Mouse (Mus musculus) heart, embryonic 13.5 days (tissue): ENCODE measurements at regions not wholly inside any gene's neighbourhood (a gene's known extent, or its start where the extent isn't known, plus 50 kb on each side); places are given as distances from the start of the nearest gene placed in this dataset.

Experiments
- ATAC-seq: fragments of 200-750 bp; cut with Nextera tagmentation; 2 replicates; pipeline ENCODE4 v1.8.0; 2017; ENCODE audit warnings: moderate TSS enrichment; ENCODE audit not compliant: insufficient number of reproducible peaks, low FRiP score, low TSS enrichment; ENCODE audit errors: extremely low read depth
- H3K27ac ChIP-seq: fragments of 300-500 bp; sonication (generic); replicated peaks from 2 replicates; pipeline ENCODE4 v1.5.1; 2015; ENCODE audit warnings: moderate library complexity, mild to moderate bottlenecking, inconsistent platforms
- H3K27me3 ChIP-seq: fragments of 300-500 bp; sonication (generic); replicated peaks from 2 replicates; pipeline ENCODE4 v1.6.1; 2015; ENCODE audit warnings: mild to moderate bottlenecking, inconsistent platforms
- H3K36me3 ChIP-seq: fragments of 300-500 bp; sonication (generic); 2 replicates; pipeline ENCODE4 v1.6.1; 2015; ENCODE audit warnings: mild to moderate bottlenecking, inconsistent platforms
- H3K4me1 ChIP-seq: fragments of 300-500 bp; sonication (generic); 2 replicates; pipeline ENCODE4 v1.6.1; 2015; ENCODE audit warnings: inconsistent platforms
- H3K4me2 ChIP-seq: fragments of 300-500 bp; sonication (generic); 2 replicates; pipeline ENCODE4 v1.6.1; 2015; ENCODE audit warnings: inconsistent platforms, mild to moderate bottlenecking, moderate library complexity
- H3K4me3 ChIP-seq: fragments of 300-500 bp; sonication (generic); 2 replicates; pipeline ENCODE4 v1.5.1; 2015; ENCODE audit warnings: moderate library complexity, mild to moderate bottlenecking, inconsistent platforms
- H3K9ac ChIP-seq: fragments of 300-500 bp; sonication (generic); 2 replicates; pipeline ENCODE4 v1.6.1; 2015; ENCODE audit warnings: inconsistent platforms, mild to moderate bottlenecking, moderate library complexity
- H3K9me3 ChIP-seq: fragments of 300-500 bp; sonication (generic); 2 replicates; pipeline ENCODE4 v1.6.1; 2016; ENCODE audit warnings: inconsistent platforms
- WGBS: fragments of 180-500 bp; shearing (Covaris S2); methylation state at CpG from one replicate; pipeline ENCODE4 v1.1.7; 2015; ENCODE audit warnings: mixed read lengths; 5-methylcytosine and 5-hydroxymethylcytosine counted together

DNA sequence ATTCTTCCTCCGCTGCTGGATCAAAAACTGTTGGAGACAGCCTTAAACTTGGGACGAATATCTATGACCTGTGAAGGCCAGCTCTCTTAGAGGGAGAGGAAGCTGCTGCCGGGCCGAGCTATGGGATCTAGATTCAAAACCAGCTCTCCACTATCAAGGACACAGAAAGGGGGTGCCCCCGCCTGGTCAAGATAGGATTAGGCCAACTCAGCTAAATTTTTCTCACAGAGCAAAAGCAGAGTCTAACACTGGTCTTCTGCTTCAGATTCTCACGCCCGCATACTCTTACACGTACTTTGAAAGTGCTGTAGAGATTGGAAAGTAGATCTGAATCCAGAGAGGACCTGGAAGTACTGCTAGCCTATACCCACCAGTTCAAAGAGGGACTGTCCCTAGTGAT is 56.2 kb upstream of the Rbbp6 start:
- Histone ChIP-seq H3K4me3 (no peak overlapping the region), H3K36me3 (no peaks in the 10 kb centered on the region), H3K4me2 (no peak overlapping the region), H3K27me3 (no peaks in the 10 kb centered on the region), H3K27ac (no peak overlapping the region), H3K9me3 (no peaks in the 10 kb centered on the region), H3K9ac (no peak overlapping the region), H3K4me1 (no peaks in the 10 kb centered on the region)
- WGBS, result 77% methylated on average over 8 of the region's 8 CpGs
- no peak for ATAC-seq
